Mouse (Mus musculus) testis, adult 2 months (tissue): ENCODE results near the gene Qpct.

ENCODE experiments used
- CTCF ChIP-seq: fragments of 200-500 bp; IDR thresholded peaks from 2 replicates; pipeline ENCODE4 v1.5.1; 2012; ENCODE audit warnings: low read depth, mild to moderate bottlenecking, inconsistent platforms, low read length, moderate library complexity; ENCODE audit not compliant: control insufficient read depth, insufficient read depth, insufficient replicate concordance
- POLR2A ChIP-seq: fragments of 200-500 bp; IDR thresholded peaks from 2 replicates; pipeline ENCODE4 v1.6.1; 2012; ENCODE audit warnings: low read depth, mild to moderate bottlenecking, inconsistent platforms, low read length, moderate library complexity; ENCODE audit not compliant: control insufficient read depth

DNA sequence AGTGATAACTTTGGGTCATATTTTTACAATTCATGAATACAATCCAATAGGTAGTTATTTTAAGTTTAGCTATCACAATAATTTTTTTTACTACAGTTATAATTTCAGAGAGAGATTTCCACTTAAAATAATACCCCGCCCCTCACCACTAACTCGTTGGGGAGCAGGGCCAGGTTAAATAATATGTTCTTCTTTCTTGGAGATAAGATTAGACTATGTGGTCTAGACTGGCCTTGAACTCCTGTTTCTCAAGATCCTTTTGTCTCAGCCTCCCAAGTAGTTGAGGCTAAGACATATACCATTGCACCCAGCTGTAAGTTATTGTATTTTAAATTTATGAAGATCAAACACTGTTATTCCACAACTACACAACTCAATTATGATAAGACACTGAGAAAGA lies 38.1 kb upstream of the Qpct start:
- TF ChIP-seq POLR2A (no peak), CTCF (no peak)
